Mouse (Mus musculus): ENCODE measurements around the gene Gm11060. TPM values are rescaled to one million over a fixed set of nuclear protein-coding genes. Genes with fewer than 3 reads are reported as not detected.

Gm11060 gene
- total RNA-seq, 2 experiments from 2014 or later: not detected

DNA sequence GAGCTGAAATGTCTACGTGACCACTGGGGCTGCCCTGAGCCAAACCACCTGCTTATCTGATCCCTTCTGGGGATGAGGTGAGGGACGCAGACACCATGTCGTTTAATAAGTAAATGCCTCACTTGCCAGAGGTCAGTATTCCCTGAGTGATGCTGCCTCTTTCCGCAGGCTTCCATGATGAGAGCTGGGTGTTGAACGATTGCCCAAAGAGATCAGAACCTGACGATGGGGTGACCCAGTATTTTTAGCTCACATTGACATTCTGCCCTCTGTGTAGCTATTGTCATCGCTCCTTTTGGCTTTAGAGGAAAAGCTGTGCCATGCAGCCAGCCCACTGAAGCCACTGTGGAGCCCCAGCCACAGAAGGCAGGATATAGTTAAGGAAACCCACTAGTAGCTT, 47.7 kb downstream of the Gm11060 start:
- no peak for ATAC-seq (replicated peaks; ENCODE audit: poor library complexity)

DNA sequence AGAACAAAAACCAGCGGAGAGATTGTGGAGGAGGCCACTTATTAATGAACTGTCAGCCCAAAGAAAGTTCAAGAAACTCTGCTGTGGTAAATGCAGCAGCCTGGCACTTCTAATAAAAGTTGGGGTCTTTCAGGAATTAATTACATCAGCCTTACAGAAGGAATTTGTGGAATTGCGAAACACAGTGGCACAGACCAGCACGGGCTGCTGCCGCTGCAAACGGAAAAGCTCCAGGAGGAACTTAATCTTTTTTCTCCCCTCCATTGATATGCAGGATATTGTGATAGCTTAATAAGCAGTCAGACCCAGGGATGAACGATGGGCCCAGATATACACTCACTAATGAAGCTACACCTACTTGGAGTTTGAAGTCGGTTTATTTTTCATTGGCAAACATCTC, 49.6 kb downstream of the Gm11060 start:
- no peak for ATAC-seq (replicated peaks; ENCODE audit: poor library complexity)

Other genes with a start within 250 kb of the Gm11060 start
- 1.1 and 1.4 TPM in 2 replicates for gene Prrg4, start 242.1 kb upstream of the Gm11060 start, total RNA-seq (2015)
- gene Prrg4, start 242.1 kb upstream of the Gm11060 start, total RNA-seq (2017): 4.1 and 4.8 TPM in 2 replicates
- 2.2 and 10.1 TPM in 2 replicates for gene Ccdc73, start 224.2 kb upstream of the Gm11060 start, total RNA-seq (2015)
- 0.03 and 5.2 TPM in 2 replicates for gene Ccdc73, start 224.2 kb upstream of the Gm11060 start, total RNA-seq (2017)
- gene Eif3m, start 74.9 kb upstream of the Gm11060 start, total RNA-seq (2015): 397 and 412 TPM in 2 replicates
- gene Eif3m, start 74.9 kb upstream of the Gm11060 start, total RNA-seq (2017): 294 and 304 TPM in 2 replicates
- not detected in 2 replicates for gene Wt1, start 34.5 kb downstream of the Gm11060 start, total RNA-seq (2015)
- not detected in 2 replicates for gene Wt1, start 34.5 kb downstream of the Gm11060 start, total RNA-seq (2017)
- 7.3 and 9.2 TPM in 2 replicates for gene Them7, start 132.3 kb downstream of the Gm11060 start, total RNA-seq (2015)
- gene Them7, start 132.3 kb downstream of the Gm11060 start, total RNA-seq (2017): 1.9 and 2.1 TPM in 2 replicates

All from megakaryocyte progenitor cell, adult 5-6 weeks (primary cell).